Mouse (Mus musculus): ENCODE measurements around the gene Gdpd5. TPM values are rescaled to one million over a fixed set of nuclear protein-coding genes. Genes with fewer than 3 reads are reported as not detected.

The Gdpd5 gene
- polyA plus RNA-seq, 1 experiment from 2014 or later, result 22.0 TPM

DNA sequence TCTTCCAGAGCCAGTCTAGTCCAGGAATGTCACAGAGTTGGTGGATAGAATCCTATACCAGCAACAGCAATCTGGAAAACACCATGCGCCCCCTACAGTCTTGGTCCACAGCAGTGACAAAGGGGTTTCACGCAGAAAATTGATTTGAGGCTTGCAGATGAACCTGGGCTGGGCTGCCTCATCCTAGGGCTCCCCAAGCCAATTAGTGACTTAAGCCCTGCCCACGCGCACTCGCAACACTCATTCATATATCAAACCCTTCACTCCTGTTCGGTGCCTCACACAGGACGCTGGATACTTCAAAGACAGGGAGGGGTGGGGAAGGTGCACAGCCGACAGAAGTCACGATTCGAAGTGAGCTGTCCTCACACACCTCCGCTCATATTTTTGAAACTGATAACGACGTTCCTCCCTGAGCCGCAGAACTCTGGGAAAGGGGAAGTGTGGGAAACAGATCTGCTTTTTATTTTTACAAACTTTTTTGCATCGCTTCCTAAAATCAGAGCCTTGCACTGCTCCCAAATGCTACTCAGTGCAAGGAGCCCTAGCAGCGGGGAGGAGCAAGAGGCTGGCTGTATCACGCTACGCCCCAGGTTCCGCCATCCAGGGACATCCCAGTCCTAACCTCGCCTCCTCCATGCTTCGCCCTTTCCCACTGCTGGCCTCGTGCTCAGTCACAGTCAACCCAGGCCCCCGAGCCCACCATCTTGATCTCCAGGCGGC, 562 bp upstream of the Gdpd5 start:
- Histone ChIP-seq H3K4me1 (peaks cover 47% of the 10 kb centered on the region), H3K9me3 (no peaks in the 10 kb centered on the region)
- peak; percentile 64 for ATAC-seq (ENCODE audit: borderline replicate concordance, extremely low read depth, low FRiP score, low TSS enrichment)

DNA sequence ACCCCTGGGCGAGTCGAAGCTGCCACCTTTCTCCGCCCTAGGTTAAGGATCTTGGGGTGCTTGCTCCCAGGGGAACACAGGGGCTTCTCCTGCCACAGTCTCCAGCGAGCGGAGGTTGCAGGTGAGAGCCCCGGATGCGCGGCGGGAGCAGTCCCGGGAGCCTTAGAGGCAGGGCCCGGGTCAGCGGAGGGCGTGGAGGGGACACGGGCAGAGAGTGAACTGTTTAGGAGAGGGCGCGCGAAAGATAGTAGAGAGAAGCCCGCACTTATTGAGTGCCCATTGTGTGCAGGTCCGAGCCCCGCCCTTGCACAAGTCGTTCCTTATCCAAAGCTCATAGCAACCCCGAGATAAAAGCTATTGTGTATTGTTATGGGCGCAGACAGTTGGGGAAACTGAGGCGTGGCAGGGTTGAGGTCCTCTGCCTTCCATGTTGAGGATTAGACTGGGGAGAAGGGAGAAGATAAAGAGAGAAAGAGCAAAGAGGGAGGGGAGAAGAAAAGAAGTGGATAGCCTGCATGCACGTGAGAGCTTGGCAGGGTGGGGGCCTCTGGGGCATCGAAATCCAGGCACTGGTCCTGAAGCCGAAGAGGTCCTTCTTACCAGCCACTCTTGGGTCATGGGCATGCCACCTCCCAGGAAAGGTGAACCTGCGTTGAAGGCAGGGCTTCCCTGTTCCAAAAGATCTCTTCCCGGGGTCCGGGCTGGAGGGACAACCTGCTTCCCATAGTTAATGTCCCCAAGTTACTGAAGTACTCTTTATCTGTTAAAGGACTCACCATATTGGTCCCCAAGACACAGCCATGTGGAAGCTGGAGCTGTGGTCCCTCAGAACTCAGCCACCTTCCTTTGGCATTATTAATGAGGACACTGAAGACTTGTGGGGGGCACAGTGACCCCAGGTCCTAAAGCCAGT, 1.1 kb downstream of the Gdpd5 start:
- no peaks in the 10 kb centered on the region for H3K27me3 ChIP-seq
- WGBS, result 6% methylated on average over 30 of the region's 30 CpGs
- H3K27ac ChIP-seq, result peak overlapping the region; percentile 86
- ATAC-seq (ENCODE audit: borderline replicate concordance, extremely low read depth, low FRiP score, low TSS enrichment), result no peak
- 0 out of 2 replicates have a peak, but pooled peaks cover 2% of the 10 kb centered on the region for H3K36me3 ChIP-seq
- peaks cover 61% of the 10 kb centered on the region for H3K4me1 ChIP-seq
- peak overlapping the region; percentile 61 for H3K4me3 ChIP-seq
- H3K9me3 ChIP-seq, result no peaks in the 10 kb centered on the region
- peak overlapping the region; percentile 71 for H3K9ac ChIP-seq
- H3K4me2 ChIP-seq, result peak overlapping the region; percentile 89

More for the DNA sequence above, 562 bp upstream of the Gdpd5 start:
- H3K27me3 ChIP-seq, result no peaks in the 10 kb centered on the region
- H3K36me3 ChIP-seq, result no peaks in the 10 kb centered on the region
- H3K4me2 ChIP-seq, result peak overlapping the region; percentile 89
- H3K27ac ChIP-seq, result peak overlapping the region; percentile 94
- peak overlapping the region; percentile 61 for H3K4me3 ChIP-seq
- peak overlapping the region; percentile 57 for H3K9ac ChIP-seq
- WGBS, result under 1% methylated on average over 24 of the region's 24 CpGs

DNA sequence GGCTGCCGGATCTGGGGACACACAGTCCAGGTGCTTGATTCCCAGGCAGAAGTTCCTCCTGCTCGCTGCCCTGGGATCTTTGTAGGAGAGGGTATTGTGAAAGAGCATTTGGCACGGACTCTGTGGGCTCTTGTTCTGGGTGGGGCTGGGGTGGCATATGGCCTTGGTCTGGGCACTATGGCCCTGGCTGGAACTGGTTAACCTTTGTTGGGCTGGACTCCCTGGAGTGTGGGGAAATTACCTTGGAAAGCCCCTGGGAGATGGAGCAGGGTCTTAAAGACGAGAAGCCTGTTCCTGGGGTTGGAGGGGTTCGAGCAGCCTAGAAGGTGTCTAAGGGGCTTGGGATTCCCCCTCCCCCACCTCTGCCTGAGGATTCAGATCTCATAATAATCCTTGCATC, 2.0 kb downstream of the Gdpd5 start:
- ATAC-seq (ENCODE audit: borderline replicate concordance, extremely low read depth, low FRiP score, low TSS enrichment), result no peak
- peak overlapping the region; percentile 61 for H3K4me3 ChIP-seq
- 55% methylated on average over 5 of the region's 5 CpGs for WGBS
- H3K36me3 ChIP-seq, result 0 out of 2 replicates have a peak, but pooled peaks cover 3% of the 10 kb centered on the region
- H3K27me3 ChIP-seq, result no peaks in the 10 kb centered on the region
- H3K9ac ChIP-seq, result peak overlapping the region; percentile 71
- H3K9me3 ChIP-seq, result no peaks in the 10 kb centered on the region
- H3K4me1 ChIP-seq, result peaks cover 66% of the 10 kb centered on the region
- peak overlapping the region; percentile 74 for H3K27ac ChIP-seq
- peak overlapping the region; percentile 89 for H3K4me2 ChIP-seq

DNA sequence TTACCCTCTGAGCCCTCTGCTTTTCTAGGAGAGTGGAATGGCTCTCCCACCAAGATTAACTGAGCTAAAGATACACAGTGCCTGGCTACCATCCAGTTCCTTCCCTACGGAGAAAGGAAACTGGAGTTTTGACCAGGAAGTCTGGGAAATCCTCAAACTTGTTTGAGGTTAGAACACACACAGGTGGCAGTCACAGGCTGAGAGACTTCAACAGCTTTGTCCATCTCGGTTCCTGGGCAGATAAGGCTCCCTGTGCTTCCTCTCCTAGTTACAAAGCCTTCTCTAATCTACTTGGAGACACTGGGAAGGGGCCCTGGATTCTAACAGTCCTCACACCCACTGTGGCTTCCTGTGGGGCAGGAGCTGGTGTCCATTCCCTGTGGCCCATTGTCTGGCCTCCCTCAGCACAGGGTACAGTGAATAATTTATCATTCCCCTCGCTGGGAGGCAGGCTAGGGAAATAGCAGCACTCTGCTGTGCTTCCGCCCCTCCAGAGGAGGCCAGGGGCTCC, 2.9 kb downstream of the Gdpd5 start:
- ATAC-seq (ENCODE audit: borderline replicate concordance, extremely low read depth, low FRiP score, low TSS enrichment), result no peak

DNA sequence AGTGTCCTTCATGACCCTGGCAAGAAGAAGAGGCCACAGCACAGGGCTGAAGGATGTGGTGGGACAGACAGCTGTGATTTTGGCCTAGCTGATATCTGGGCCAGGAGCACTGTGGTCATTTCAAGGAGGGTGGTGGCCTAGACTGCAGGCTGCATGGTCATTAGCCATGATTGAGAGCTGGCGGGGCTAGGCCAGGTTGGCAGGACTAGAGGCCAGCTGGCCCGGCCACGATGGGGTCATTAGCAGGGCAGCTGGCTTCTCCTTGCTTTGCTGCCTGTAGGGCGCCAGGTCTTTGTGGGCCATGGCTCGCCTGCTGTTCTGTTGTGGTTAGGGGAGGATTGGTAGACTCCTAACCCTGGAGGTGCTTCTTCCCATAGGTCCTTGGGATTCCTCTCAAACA, 4.8 kb downstream of the Gdpd5 start:
- no peak overlapping the region for H3K4me2 ChIP-seq
- WGBS, result 67% methylated on average over 5 of the region's 5 CpGs
- H3K9ac ChIP-seq, result no peak overlapping the region
- H3K9me3 ChIP-seq, result no peaks in the 10 kb centered on the region
- peaks cover 72% of the 10 kb centered on the region for H3K4me1 ChIP-seq
- ATAC-seq (ENCODE audit: borderline replicate concordance, extremely low read depth, low FRiP score, low TSS enrichment), result no peak
- H3K36me3 ChIP-seq, result 0 out of 2 replicates have a peak, but pooled peaks cover 3% of the 10 kb centered on the region
- no peak overlapping the region for H3K4me3 ChIP-seq
- H3K27me3 ChIP-seq, result no peaks in the 10 kb centered on the region
- H3K27ac ChIP-seq, result no peak overlapping the region

More for the DNA sequence above, 2.9 kb downstream of the Gdpd5 start:
- Histone ChIP-seq H3K27ac (peak overlapping the region; percentile 74), H3K27me3 (no peaks in the 10 kb centered on the region), H3K4me1 (peaks cover 71% of the 10 kb centered on the region), H3K9me3 (no peaks in the 10 kb centered on the region), H3K9ac (0 out of 2 replicates have a peak overlapping the region, but pooled peaks have one; percentile 10), H3K4me3 (peak overlapping the region; percentile 61), H3K36me3 (0 out of 2 replicates have a peak, but pooled peaks cover 3% of the 10 kb centered on the region), H3K4me2 (peak overlapping the region; percentile 89)
- WGBS, result 10% methylated on average over 4 of the region's 4 CpGs

DNA sequence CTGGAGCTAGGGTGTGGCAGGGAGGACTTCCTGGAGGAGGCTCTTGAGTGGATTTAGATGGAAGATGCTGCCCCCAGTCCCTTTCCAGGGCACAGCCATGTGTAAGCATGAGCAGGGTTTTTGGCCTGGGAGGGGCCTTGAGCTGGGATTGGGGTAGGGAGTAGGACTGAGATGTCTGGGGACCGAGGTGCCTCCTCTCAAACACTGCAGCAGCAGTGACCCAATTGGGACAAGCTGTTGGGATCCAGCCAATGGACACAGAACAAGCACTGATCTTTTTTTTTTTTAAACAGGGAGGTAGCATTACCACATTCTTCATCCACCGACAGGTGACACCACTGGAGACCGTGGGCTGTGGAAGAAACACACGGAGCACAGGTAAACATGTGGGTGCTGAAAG, 5.6 kb downstream of the Gdpd5 start:
- no peak overlapping the region for H3K4me3 ChIP-seq
- H3K36me3 ChIP-seq, result 0 out of 2 replicates have a peak, but pooled peaks cover 3% of the 10 kb centered on the region
- H3K9ac ChIP-seq, result no peak overlapping the region
- H3K4me1 ChIP-seq, result peaks cover 78% of the 10 kb centered on the region
- 76% methylated on average over 4 of the region's 4 CpGs for WGBS
- no peak for ATAC-seq (ENCODE audit: borderline replicate concordance, extremely low read depth, low FRiP score, low TSS enrichment)
- no peak overlapping the region for H3K4me2 ChIP-seq
- H3K27ac ChIP-seq, result no peak overlapping the region
- H3K27me3 ChIP-seq, result no peaks in the 10 kb centered on the region
- no peaks in the 10 kb centered on the region for H3K9me3 ChIP-seq

DNA sequence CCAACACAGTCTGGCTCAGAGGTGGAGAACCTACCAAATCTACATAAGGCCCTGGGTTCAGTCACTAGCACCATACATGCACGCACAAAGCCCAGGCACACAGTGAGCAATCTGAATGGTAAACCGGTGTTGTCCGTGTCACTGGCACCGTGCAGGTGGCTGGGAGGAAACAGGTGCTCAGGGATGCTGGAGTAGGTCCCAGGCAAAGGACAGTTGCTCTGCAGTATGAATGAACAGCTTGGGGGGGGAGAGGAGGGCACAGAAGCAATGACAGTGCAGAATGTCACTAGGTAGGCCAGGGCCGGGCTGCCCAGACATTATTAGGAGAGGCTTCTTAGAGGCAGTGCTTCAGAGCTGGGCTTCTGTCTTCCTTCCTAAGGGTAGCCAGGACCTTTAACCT, 6.1 kb downstream of the Gdpd5 start:
- Histone ChIP-seq H3K36me3 (0 out of 2 replicates have a peak, but pooled peaks cover 3% of the 10 kb centered on the region), H3K27ac (no peak overlapping the region), H3K4me3 (no peak overlapping the region), H3K9ac (no peak overlapping the region), H3K4me2 (no peak overlapping the region), H3K4me1 (peaks cover 74% of the 10 kb centered on the region), H3K9me3 (no peaks in the 10 kb centered on the region), H3K27me3 (no peaks in the 10 kb centered on the region)
- 77% methylated on average over 5 of the region's 5 CpGs for WGBS
- ATAC-seq (ENCODE audit: borderline replicate concordance, extremely low read depth, low FRiP score, low TSS enrichment), result no peak

DNA sequence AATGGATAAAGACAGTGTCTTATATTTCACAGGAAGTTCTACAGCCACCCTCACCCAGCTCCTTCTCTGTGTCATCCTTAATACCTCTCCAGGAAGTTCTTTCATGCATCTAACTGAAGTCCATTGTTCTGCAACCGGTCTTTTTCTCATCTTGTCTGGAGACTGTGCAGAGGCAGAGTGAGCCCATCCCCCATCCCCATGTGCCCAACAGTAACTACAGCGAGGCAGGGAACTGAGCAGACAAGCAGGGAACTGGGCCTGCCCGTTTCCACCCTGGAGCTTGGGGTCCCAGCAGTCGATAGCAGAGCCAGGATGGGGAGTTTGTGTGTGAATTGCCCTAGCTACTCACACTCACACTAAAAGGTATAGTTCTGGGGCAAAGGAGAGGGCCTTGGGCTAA, 9.3 kb downstream of the Gdpd5 start:
- Histone ChIP-seq H3K27ac (0 out of 2 replicates have a peak overlapping the region, but pooled peaks have one; percentile 37), H3K9me3 (no peaks in the 10 kb centered on the region), H3K27me3 (no peaks in the 10 kb centered on the region), H3K4me2 (no peak overlapping the region), H3K9ac (no peak overlapping the region), H3K4me1 (peaks cover 45% of the 10 kb centered on the region), H3K4me3 (no peak overlapping the region), H3K36me3 (0 out of 2 replicates have a peak, but pooled peaks cover 3% of the 10 kb centered on the region)
- no peak for ATAC-seq (ENCODE audit: borderline replicate concordance, extremely low read depth, low FRiP score, low TSS enrichment)
- 40% methylated on average over 4 of the region's 4 CpGs for WGBS

DNA sequence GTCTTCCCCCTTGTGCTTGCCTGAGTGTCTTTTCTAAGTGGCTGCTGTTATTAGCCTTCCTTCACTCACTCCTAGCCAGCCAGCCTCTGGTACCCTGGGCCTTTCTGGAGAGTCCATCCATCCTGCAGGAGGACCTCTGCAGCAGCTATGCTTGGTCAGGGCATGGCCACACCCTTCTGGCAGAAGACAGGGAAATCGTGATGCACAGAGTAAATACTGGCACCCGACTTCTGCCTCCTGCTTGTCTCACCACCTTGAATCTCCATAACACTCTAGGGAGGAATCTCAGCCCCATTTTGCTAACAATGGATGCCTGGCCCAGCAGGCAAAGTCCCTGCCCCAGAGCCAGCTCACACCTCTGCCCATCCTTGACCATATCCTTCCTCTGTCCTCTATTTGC, 11.5 kb downstream of the Gdpd5 start:
- Histone ChIP-seq H3K9ac (no peak overlapping the region), H3K27me3 (no peaks in the 10 kb centered on the region), H3K4me2 (no peak overlapping the region), H3K27ac (no peak overlapping the region), H3K4me1 (peaks cover 35% of the 10 kb centered on the region), H3K4me3 (no peak overlapping the region), H3K36me3 (no peaks in the 10 kb centered on the region), H3K9me3 (no peaks in the 10 kb centered on the region)
- ATAC-seq (ENCODE audit: borderline replicate concordance, extremely low read depth, low FRiP score, low TSS enrichment), result no peak
- WGBS, result 47% methylated on average over 2 of the region's 2 CpGs

DNA sequence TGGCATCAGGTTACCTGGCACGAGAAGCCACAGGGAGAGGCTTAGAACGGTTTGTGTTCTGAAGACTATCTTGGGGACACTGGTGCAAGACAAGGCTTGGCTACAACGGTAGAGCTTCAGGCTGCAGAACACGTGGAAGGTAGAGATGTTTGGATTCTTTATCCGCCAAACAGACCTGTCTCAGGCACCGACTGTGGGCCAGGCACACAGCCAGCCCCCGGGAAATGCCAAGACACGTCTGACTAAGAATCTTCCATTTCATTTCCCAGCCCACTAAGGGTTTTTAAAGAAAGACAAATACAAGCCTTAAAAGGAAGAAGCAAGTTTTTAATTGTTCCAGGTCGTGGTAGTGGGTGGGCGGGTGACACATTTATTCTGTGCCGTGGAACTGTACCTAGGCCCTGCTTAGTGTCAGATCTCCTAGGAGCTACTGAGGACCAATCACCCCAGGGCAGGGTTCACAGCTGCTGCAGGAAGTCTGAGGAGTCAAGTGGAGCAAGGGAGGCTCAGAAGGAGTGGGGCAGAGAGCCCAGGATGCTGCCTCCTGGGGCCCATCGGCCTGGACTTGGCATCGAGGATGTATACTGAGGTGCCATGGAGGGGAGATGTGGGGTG, 12.6 kb downstream of the Gdpd5 start:
- peaks cover 31% of the 10 kb centered on the region for H3K4me1 ChIP-seq
- no peak overlapping the region for H3K9ac ChIP-seq
- H3K27me3 ChIP-seq, result no peaks in the 10 kb centered on the region
- H3K27ac ChIP-seq, result no peak overlapping the region
- H3K4me2 ChIP-seq, result no peak overlapping the region
- no peak for ATAC-seq (ENCODE audit: borderline replicate concordance, extremely low read depth, low FRiP score, low TSS enrichment)
- H3K36me3 ChIP-seq, result no peaks in the 10 kb centered on the region
- no peak overlapping the region for H3K4me3 ChIP-seq
- WGBS, result 67% methylated on average over 13 of the region's 13 CpGs
- no peaks in the 10 kb centered on the region for H3K9me3 ChIP-seq

DNA sequence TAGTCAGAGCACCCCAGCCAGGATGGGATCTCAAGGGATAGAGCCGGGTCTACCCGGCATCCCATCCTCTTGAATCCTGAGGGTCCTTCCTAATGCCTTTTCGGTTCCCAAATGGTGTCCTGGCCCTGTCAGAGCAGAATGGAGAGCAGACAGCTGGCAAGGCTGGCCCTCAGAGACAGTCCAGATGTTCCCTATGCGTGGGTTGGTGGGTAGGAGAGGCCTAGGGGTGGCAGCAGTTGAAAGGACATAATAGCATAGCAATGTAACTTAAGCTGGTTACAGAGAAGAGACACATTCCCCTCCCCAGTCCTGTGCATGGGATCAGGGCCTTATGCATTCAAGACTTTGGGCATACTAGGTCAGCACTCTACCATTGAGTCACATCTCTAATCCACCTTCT, 14.2 kb downstream of the Gdpd5 start:
- ATAC-seq (ENCODE audit: borderline replicate concordance, extremely low read depth, low FRiP score, low TSS enrichment), result no peak
- WGBS, result 83% methylated on average over 4 of the region's 4 CpGs
- Histone ChIP-seq H3K4me3 (no peak overlapping the region), H3K9me3 (no peaks in the 10 kb centered on the region), H3K4me1 (peaks cover 23% of the 10 kb centered on the region), H3K27me3 (no peaks in the 10 kb centered on the region), H3K27ac (no peak overlapping the region), H3K9ac (no peak overlapping the region), H3K4me2 (no peak overlapping the region), H3K36me3 (0 out of 2 replicates have a peak, but pooled peaks cover 3% of the 10 kb centered on the region)
